In the genomic region with DNA sequence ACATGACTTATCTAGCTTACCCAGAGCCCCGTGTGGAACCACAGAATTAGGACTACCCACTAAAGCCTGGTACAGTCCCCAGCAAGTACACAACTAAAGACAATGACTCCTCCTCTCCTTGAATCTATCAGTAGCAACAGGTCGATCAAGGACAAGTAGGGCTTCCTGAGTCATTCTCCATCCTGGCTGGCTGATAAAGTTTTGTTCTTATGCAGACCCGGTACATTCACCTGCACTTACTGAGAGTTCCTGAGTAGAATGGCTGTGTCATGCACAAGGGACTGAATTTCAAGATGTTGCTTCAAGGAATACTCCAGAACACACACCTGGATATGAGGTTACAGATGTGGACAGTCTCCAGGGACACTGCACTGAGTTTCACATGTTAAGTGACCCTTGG, we compare ENCODE assay signal across 38 mouse cellular contexts. TPM values are rescaled to one million over a fixed set of nuclear protein-coding genes. Genes with fewer than 3 reads are reported as not detected.
"Had no signal": no experiment of that assay in that cellular context is flagged by ENCODE, and none has a peak within 500 bp of the region (broad histone marks: within the 10 kb centered on the region; RNA-seq: fewer than 3 reads in every experiment).

No protein-coding gene starts in this region.

- H3K4me2 ChIP-seq: limb, embryonic 12.5 days; limb, embryonic 13.5 days; limb, embryonic 15.5 days; liver, embryonic 11.5 days; liver, embryonic 12.5 days; liver, embryonic 13.5 days; liver, embryonic 15.5 days; lung, embryonic 14.5 days; lung, embryonic 15.5 days; midbrain, embryonic 11.5 days; midbrain, embryonic 12.5 days; midbrain, embryonic 13.5 days; midbrain, embryonic 15.5 days; neural tube, embryonic 12.5 days; neural tube, embryonic 13.5 days had no signal

- H3K9me3 ChIP-seq: limb, embryonic 10.5 days; limb, embryonic 12.5 days; limb, embryonic 13.5 days; limb, embryonic 15.5 days; liver, embryonic 12.5 days; liver, embryonic 13.5 days; liver, embryonic 15.5 days; lung, embryonic 15.5 days; midbrain, embryonic 10.5 days; midbrain, embryonic 12.5 days; midbrain, embryonic 13.5 days; midbrain, embryonic 15.5 days; neural tube, embryonic 12.5 days; neural tube, embryonic 13.5 days had no signal

- H3K9ac ChIP-seq: limb, embryonic 12.5 days; limb, embryonic 13.5 days; limb, embryonic 15.5 days; liver, embryonic 12.5 days; liver, embryonic 13.5 days; liver, embryonic 14.5 days; liver, embryonic 15.5 days; liver, postnatal 0 days; lung, embryonic 14.5 days; lung, embryonic 15.5 days; midbrain, embryonic 12.5 days; midbrain, embryonic 13.5 days; midbrain, embryonic 15.5 days; neural tube, embryonic 12.5 days; neural tube, embryonic 13.5 days had no signal

- H3K27ac ChIP-seq: limb, embryonic 10.5 days; limb, embryonic 12.5 days; limb, embryonic 13.5 days; limb, embryonic 15.5 days; liver, embryonic 12.5 days; liver, embryonic 13.5 days; liver, embryonic 14.5 days; liver, embryonic 15.5 days; lung, embryonic 15.5 days; macrophage; midbrain, embryonic 10.5 days; midbrain, embryonic 12.5 days; midbrain, embryonic 13.5 days; midbrain, embryonic 15.5 days; neural tube, embryonic 12.5 days; neural tube, embryonic 13.5 days had no signal

- H3K27me3 ChIP-seq: limb, embryonic 15.5 days; lung, embryonic 15.5 days had no signal

- H3K4me3 ChIP-seq: limb, embryonic 10.5 days; limb, embryonic 12.5 days; limb, embryonic 13.5 days; limb, embryonic 15.5 days; liver, embryonic 12.5 days; liver, embryonic 13.5 days; liver, embryonic 15.5 days; lung, embryonic 15.5 days; megakaryocyte, embryonic 14.5 days; midbrain, embryonic 10.5 days; midbrain, embryonic 12.5 days; midbrain, embryonic 13.5 days; midbrain, embryonic 15.5 days; myocyte; neural tube, embryonic 12.5 days; neural tube, embryonic 13.5 days had no signal

- H3K36me3 ChIP-seq: limb, embryonic 10.5 days; limb, embryonic 12.5 days; limb, embryonic 13.5 days; limb, embryonic 15.5 days; liver, embryonic 12.5 days; liver, embryonic 13.5 days; liver, embryonic 15.5 days; lung, embryonic 15.5 days; midbrain, embryonic 10.5 days; midbrain, embryonic 12.5 days; midbrain, embryonic 13.5 days; midbrain, embryonic 15.5 days; neural tube, embryonic 12.5 days; neural tube, embryonic 13.5 days had no signal

- DNase-seq: left cerebral cortex, postnatal 4 days; liver; liver, embryonic 13.5 days; liver, postnatal 0 days; lung, adult 18-20 months; lung, adult 2 months; lung, embryonic 14.5 days; lung, postnatal 10 days; lung, postnatal 14 days; lung, postnatal 36 days; lung, postnatal 4 days; midbrain, embryonic 14.5 days had no signal

- ATAC-seq: liver, embryonic 12.5 days; liver, postnatal 0 days; lung, postnatal 0 days; midbrain, embryonic 13.5 days; midbrain, embryonic 15.5 days; midbrain, embryonic 16.5 days had no signal

- H3K4me1 ChIP-seq: liver, embryonic 12.5 days; liver, embryonic 13.5 days; liver, embryonic 15.5 days had no signal

RNA-seq across cellular contexts. Expression of a gene that starts 51.7 kb away (rescaled TPM):
- total RNA-seq: left cerebral cortex, postnatal 14 days; left cerebral cortex, postnatal 36 days; megakaryocyte-erythroid progenitor cell, adult 5-6 weeks; monocyte, adult 5-6 weeks had no signal
- polyA plus RNA-seq: limb, embryonic 13.5 days; macrophage; midbrain, embryonic 10.5 days; midbrain, embryonic 11.5 days; midbrain, embryonic 12.5 days; midbrain, embryonic 13.5 days; myocyte; neural tube, embryonic 11.5 days; neural tube, embryonic 12.5 days; neural tube, embryonic 13.5 days had no signal
